Mouse (Mus musculus) kidney, postnatal 0 days (tissue): ENCODE data around the gene Tmem231. TPM values are rescaled to one million over a fixed set of nuclear protein-coding genes. Genes with fewer than 3 reads are reported as not detected.
"Not testable (repeated sequence)": the region's sequence is repeated elsewhere in the genome, so short reads cannot be mapped to it uniquely, and the experiment has no call there.

ENCODE experiments used
- ATAC-seq: fragments of 200-750 bp; cut with Nextera tagmentation; replicated peaks from 2 replicates; pipeline ENCODE4 v1.8.0; 2017; ENCODE audit warnings: low read depth, moderate number of reproducible peaks, moderate TSS enrichment, moderate library complexity; ENCODE audit not compliant: low FRiP score
- DNase-seq: peaks from one replicate; pipeline ENCODE4 v3.0.0-alpha.2; 2016; ENCODE audit warnings: low spot score
- H3K27ac ChIP-seq: fragments of 300-500 bp; sonication (generic); 2 replicates; pipeline ENCODE4 v1.5.1; 2014; ENCODE audit warnings: mild to moderate bottlenecking
- H3K27me3 ChIP-seq: fragments of 300-500 bp; sonication (generic); 2 replicates; pipeline ENCODE4 v1.6.1; 2014; ENCODE audit warnings: low read length, mixed read lengths; ENCODE audit not compliant: insufficient read depth
- H3K36me3 ChIP-seq: fragments of 300-500 bp; sonication (generic); 2 replicates; pipeline ENCODE4 v1.6.1; 2014; ENCODE audit warnings: low read length, mixed read lengths; ENCODE audit not compliant: insufficient read depth
- H3K4me1 ChIP-seq: fragments of 300-500 bp; sonication (generic); replicated peaks from 2 replicates; pipeline ENCODE4 v1.6.1; 2014; ENCODE audit warnings: antibody characterized with exemption, low read length, mixed read lengths; ENCODE audit not compliant: insufficient read depth
- H3K4me2 ChIP-seq: fragments of 300-500 bp; sonication (generic); 2 replicates; pipeline ENCODE4 v1.6.1; 2014; ENCODE audit warnings: mild to moderate bottlenecking, low read length, moderate library complexity, mixed read lengths
- H3K4me3 ChIP-seq: fragments of 300-500 bp; sonication (generic); replicated peaks from 2 replicates; pipeline ENCODE4 v1.5.1; 2014; ENCODE audit warnings: low read depth, low read length
- H3K9ac ChIP-seq: fragments of 300-500 bp; sonication (generic); 2 replicates; pipeline ENCODE4 v1.6.1; 2014; ENCODE audit warnings: low read depth, low read length
- H3K9me3 ChIP-seq: fragments of 300-500 bp; sonication (generic); replicated peaks from 2 replicates; pipeline ENCODE4 v1.6.1; 2016; ENCODE audit warnings: low read length, inconsistent platforms, mixed read lengths
- CTCF ChIP-seq: IDR thresholded peaks from 2 replicates; pipeline ENCODE4 v1.5.1; 2016; ENCODE audit warnings: antibody characterized with exemption, low read depth, mild to moderate bottlenecking, moderate library complexity
- WGBS: fragments of 180-500 bp; shearing (Covaris S2); extraction: QIAGEN DNeasy Blood & Tissue Kit; methylation state at CpG from one replicate; pipeline ENCODE4 v1.1.7; 2014; 5-methylcytosine and 5-hydroxymethylcytosine counted together
- polyA plus RNA-seq: library from polyadenylated mRNA; unstranded; fragments of >200 nt; fragmentation: Nextera tagmentation; extraction: Ambion mirVana; gene quantifications from 2 replicates; pipeline ENCODE4 v1.2.1, GENCODE M21; 2015

The Tmem231 gene
- polyA plus RNA-seq, 1 experiment from 2014 or later, result 17.3 TPM

- H3K4me3 ChIP-seq, result no peak overlapping the region
- no peak for DNase-seq
- H3K9ac ChIP-seq, result no peak overlapping the region
- no peaks in the 10 kb centered on the region for H3K9me3 ChIP-seq
- H3K4me2 ChIP-seq, result no peak overlapping the region
- H3K27me3 ChIP-seq, result no peaks in the 10 kb centered on the region
- peaks cover 30% of the 10 kb centered on the region; the same call in 1 of the 2 replicates for H3K36me3 ChIP-seq
- no peak overlapping the region for H3K27ac ChIP-seq
- no peak for TF ChIP-seq CTCF
- 100% methylated on average over 2 of the region's 2 CpGs for WGBS
- ATAC-seq, result no peak
- 0 out of 2 replicates have a peak, but pooled peaks cover 6% of the 10 kb centered on the region for H3K4me1 ChIP-seq
Observed at GRCm38 (mm10) chr8:111943544-111943943, 9.9 kb upstream of the Tmem231 start.

- peak; percentile 14; the same call in 1 of the 2 replicates for ATAC-seq
Observed at GRCm38 (mm10) chr8:111941101-111941454, 7.4 kb upstream of the Tmem231 start.

GRCm38 (mm10) chr8:111940171-111941100 lies 6.8 kb upstream of the Tmem231 start, which contains the start of gene Gabarapl2:
TSS of gene Gabarapl2 (plus strand) at chr8:111940703.
- H3K9ac ChIP-seq, result peak within 1 kb of the TSS; percentile 85
- H3K27ac ChIP-seq, result peak within 1 kb of the TSS; percentile 81
- WGBS, result under 1% methylated on average over 65 of the region's 65 CpGs
- ATAC-seq (peak; percentile 95), DNase-seq (peak; percentile 99)
- peak within 1 kb of the TSS; percentile 90 for H3K4me3 ChIP-seq
- H3K4me2 ChIP-seq, result peak within 1 kb of the TSS; percentile 85
- no peaks in the 10 kb centered on the region for H3K9me3 ChIP-seq
- H3K36me3 ChIP-seq, result 0 out of 2 replicates have a peak, but pooled peaks cover 8% of the 10 kb centered on the region
- peak; percentile 16; the same call in 1 of the 2 replicates for TF ChIP-seq CTCF
- 0 out of 2 replicates have a peak, but pooled peaks cover 6% of the 10 kb centered on the region for H3K4me1 ChIP-seq
- H3K27me3 ChIP-seq, result no peaks in the 10 kb centered on the region

More at GRCm38 (mm10) chr8:111941101-111941454, 7.4 kb upstream of the Tmem231 start:
- Histone ChIP-seq H3K4me2 (peak overlapping the region; percentile 85), H3K27ac (peak overlapping the region; percentile 81), H3K36me3 (0 out of 2 replicates have a peak, but pooled peaks cover 14% of the 10 kb centered on the region), H3K27me3 (no peaks in the 10 kb centered on the region), H3K9me3 (no peaks in the 10 kb centered on the region), H3K4me3 (peak overlapping the region; percentile 90), H3K4me1 (0 out of 2 replicates have a peak, but pooled peaks cover 6% of the 10 kb centered on the region), H3K9ac (peak overlapping the region; percentile 85)
- DNase-seq, result peak; percentile 70
- under 1% methylated on average over 23 of the region's 23 CpGs for WGBS
- TF ChIP-seq CTCF, result no peak

- 4% methylated on average over 10 of the region's 10 CpGs for WGBS
- Histone ChIP-seq H3K4me2 (peak overlapping the region; percentile 85), H3K27ac (peak overlapping the region; percentile 77), H3K4me3 (peak overlapping the region; percentile 90), H3K9ac (no peak overlapping the region), H3K4me1 (0 out of 2 replicates have a peak, but pooled peaks cover 6% of the 10 kb centered on the region), H3K9me3 (no peaks in the 10 kb centered on the region), H3K27me3 (no peaks in the 10 kb centered on the region), H3K36me3 (0 out of 2 replicates have a peak, but pooled peaks cover 3% of the 10 kb centered on the region)
- DNase-seq, result peak; percentile 70
- no peak for TF ChIP-seq CTCF
- ATAC-seq, result peak; percentile 92
Observed at GRCm38 (mm10) chr8:111939516-111940142, 5.9 kb upstream of the Tmem231 start.

- H3K4me1 ChIP-seq, ATAC-seq, DNase-seq, H3K9me3 ChIP-seq, H3K4me2 ChIP-seq, H3K9ac ChIP-seq, H3K27me3 ChIP-seq, H3K36me3 ChIP-seq, H3K4me3 ChIP-seq, H3K27ac ChIP-seq: not testable (repeated sequence)
- 89% methylated on average over 8 of the region's 9 CpGs for WGBS
Observed at GRCm38 (mm10) chr8:111938076-111938985, 4.7 kb upstream of the Tmem231 start.
